Mouse (Mus musculus): Measurements from ENCODE around the gene Ahsg. TPM values are rescaled to one million over a fixed set of nuclear protein-coding genes. Genes with fewer than 3 reads are reported as not detected.

Gene Ahsg
- polyA plus RNA-seq (2012; rRNA removed), result 1.8 and 30.1 TPM in 2 replicates

DNA sequence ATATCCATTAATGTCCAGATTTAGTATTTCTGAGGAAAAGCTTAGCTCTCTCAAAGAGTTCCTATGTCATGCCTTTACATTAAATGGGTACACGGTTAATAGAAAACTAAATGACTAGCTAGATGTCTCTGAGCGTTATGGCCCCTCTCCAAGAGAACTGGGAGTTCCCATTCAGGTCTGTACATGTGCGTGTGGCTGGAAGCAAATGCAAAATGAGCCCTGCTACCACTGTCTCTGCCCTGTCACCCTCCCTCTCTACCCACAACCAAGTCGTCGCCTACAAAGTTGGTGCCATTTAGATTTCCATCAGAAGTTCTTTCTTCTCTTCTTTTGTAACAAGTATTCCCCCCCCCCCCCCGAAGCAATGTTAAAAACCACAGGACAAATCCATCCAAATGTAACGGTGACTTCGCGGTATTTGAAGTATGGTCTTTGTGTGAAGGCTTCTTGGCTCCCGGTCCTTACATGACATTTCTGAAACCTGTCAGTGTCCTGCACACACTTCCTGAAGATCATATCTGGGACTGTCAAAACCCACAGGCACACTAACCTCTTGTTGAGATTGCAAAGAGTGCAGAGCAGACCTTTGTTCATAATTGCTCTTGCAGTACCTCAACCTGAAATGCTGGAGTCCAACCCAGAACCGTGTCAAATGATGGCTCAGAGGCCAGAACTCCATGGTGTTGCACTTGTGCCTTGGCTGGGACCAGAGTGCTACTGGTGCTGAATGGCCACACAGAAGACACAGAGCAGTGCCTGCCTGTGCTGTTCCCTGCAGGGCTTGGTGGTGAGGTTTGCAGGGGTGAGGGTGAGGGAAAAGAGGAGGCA lies at the start of gene Ahsg:
Gene Ahsg, plus strand, starts transcription at position 595 of the 828 bp plus-strand sequence.
- 10% methylated on average over 11 of the region's 11 CpGs for WGBS
- Histone ChIP-seq H3K27ac (ENCODE audit: control insufficient read depth, insufficient read depth, low read length) (no peak within 1 kb of the TSS), H3K36me3 (ENCODE audit: control insufficient read depth, insufficient read depth, low read length) (no peaks in the 10 kb centered on the region), H3K4me3 (ENCODE audit: control insufficient read depth, insufficient read depth, low read length) (no peak within 1 kb of the TSS), H3K27me3 (ENCODE audit: control insufficient read depth, insufficient read depth, low read length) (no peaks in the 10 kb centered on the region), H3K4me1 (replicated peaks; ENCODE audit: control insufficient read depth, insufficient read depth, low read length) (peaks cover 2% of the 10 kb centered on the region; the same call in 1 of the 2 replicates)
- no peak for DNase-seq
- TF ChIP-seq POLR2A (IDR thresholded peaks at IDR 0.05; ENCODE audit: control insufficient read depth, extremely low read depth, insufficient read depth, low read length, poor library complexity) (no peak), CTCF (IDR thresholded peaks at IDR 0.05; ENCODE audit: borderline replicate concordance, control insufficient read depth, extremely low read depth, insufficient read depth, low read length, poor library complexity) (no peak)

DNA sequence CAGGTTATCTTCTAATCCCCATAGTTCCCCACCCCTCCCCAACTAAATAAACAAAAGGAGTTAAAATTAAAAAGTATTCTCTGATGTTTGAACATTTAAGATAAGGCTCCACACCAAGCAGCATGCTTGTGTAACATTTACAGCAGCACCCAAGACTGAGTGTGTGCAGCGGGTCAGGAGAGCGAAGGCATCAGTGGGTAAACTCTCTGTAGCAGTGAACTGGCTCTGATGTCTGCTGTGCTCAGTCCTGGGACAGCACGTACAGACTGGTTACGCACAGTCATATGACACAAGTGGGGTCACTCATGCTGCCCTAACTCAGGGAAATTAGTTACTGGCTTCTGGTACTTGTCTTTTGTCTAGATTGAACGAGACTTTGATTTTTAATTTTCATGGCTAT lies 48.2 kb upstream of the Ahsg start:
- H3K36me3 ChIP-seq (ENCODE audit: control insufficient read depth, insufficient read depth, low read length), result no peaks in the 10 kb centered on the region
- no peak for DNase-seq
- peaks cover 5% of the 10 kb centered on the region; the same call in 1 of the 2 replicates for H3K4me1 ChIP-seq (replicated peaks; ENCODE audit: control insufficient read depth, insufficient read depth, low read length)
- WGBS, result 99% methylated on average over 5 of the region's 5 CpGs
- TF ChIP-seq CTCF (IDR thresholded peaks at IDR 0.05; ENCODE audit: borderline replicate concordance, control insufficient read depth, extremely low read depth, insufficient read depth, low read length, poor library complexity) (no peak), POLR2A (IDR thresholded peaks at IDR 0.05; ENCODE audit: control insufficient read depth, extremely low read depth, insufficient read depth, low read length, poor library complexity) (no peak)
- H3K27me3 ChIP-seq (ENCODE audit: control insufficient read depth, insufficient read depth, low read length), result no peaks in the 10 kb centered on the region
- H3K4me3 ChIP-seq (ENCODE audit: control insufficient read depth, insufficient read depth, low read length), result no peak overlapping the region
- no peak overlapping the region for H3K27ac ChIP-seq (ENCODE audit: control insufficient read depth, insufficient read depth, low read length)

DNA sequence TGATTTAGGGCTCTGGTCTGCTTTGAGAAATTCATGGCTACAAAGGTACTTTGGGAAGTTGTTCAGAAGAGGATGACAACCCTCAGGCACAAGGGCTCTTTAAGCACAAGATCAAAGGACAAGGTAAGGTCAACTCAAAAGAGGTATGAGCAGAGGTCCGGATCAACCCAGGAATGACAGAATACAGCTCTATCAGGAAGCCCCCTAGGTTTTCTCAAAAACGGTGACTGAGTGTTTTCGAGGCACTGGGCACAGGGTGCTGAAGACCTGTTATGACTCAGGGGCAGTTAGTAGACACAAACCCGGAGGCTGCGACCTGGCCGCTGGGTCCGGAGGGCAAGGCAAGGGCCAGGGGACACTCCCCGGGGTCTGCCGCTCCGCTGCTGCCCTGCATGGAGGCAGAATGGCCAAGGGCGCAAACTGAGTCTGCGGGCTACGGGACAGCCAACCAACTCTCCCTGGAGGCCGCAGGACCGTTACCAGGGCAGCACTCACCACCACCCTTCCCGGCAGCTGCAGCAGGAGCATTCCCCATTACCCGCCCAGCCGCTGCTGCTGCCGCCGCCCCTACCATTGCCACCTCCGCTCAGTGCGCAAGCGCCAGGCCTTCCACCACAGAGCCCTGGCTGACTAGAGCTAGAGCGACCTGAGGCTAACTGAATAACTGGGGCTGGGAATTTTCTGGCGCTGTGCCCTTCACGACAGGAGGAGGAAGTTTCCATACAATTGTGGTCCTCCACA lies 46.8 kb upstream of the Ahsg start:
- WGBS, result 19% methylated on average over 26 of the region's 26 CpGs

DNA sequence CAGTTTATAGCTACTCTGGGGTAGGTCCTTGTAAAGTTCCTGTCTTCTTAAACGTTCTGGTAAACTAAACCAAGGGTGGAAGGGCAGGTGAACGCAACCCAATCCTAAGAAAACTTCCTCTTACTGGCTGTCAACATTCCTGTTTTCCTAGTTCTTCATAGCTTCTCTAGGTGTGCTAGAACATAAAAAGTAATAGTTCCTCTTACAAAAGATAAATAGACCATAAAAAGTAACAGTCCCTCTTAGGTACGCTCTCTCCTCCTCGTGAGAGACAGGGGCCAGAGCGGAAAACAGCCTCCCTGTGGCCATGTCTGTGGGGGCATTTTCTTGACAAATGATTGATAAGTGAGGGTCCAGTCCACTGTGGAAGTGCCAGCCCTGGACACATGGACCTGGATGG lies 46.2 kb upstream of the Ahsg start:
- Histone ChIP-seq H3K4me1 (replicated peaks; ENCODE audit: control insufficient read depth, insufficient read depth, low read length) (peaks cover 5% of the 10 kb centered on the region; the same call in 1 of the 2 replicates), H3K27me3 (ENCODE audit: control insufficient read depth, insufficient read depth, low read length) (no peaks in the 10 kb centered on the region), H3K4me3 (ENCODE audit: control insufficient read depth, insufficient read depth, low read length) (no peak overlapping the region), H3K27ac (ENCODE audit: control insufficient read depth, insufficient read depth, low read length) (no peak overlapping the region), H3K36me3 (ENCODE audit: control insufficient read depth, insufficient read depth, low read length) (no peaks in the 10 kb centered on the region)
- WGBS, result 77% methylated on average over 5 of the region's 5 CpGs
- no peak for DNase-seq
- TF ChIP-seq POLR2A (IDR thresholded peaks at IDR 0.05; ENCODE audit: control insufficient read depth, extremely low read depth, insufficient read depth, low read length, poor library complexity) (no peak), CTCF (IDR thresholded peaks at IDR 0.05; ENCODE audit: borderline replicate concordance, control insufficient read depth, extremely low read depth, insufficient read depth, low read length, poor library complexity) (no peak)

More for the DNA sequence above, 46.8 kb upstream of the Ahsg start:
- Histone ChIP-seq H3K4me1 (replicated peaks; ENCODE audit: control insufficient read depth, insufficient read depth, low read length) (peaks cover 5% of the 10 kb centered on the region; the same call in 1 of the 2 replicates), H3K27me3 (ENCODE audit: control insufficient read depth, insufficient read depth, low read length) (no peaks in the 10 kb centered on the region), H3K4me3 (ENCODE audit: control insufficient read depth, insufficient read depth, low read length) (peak overlapping the region; percentile 31), H3K36me3 (ENCODE audit: control insufficient read depth, insufficient read depth, low read length) (no peaks in the 10 kb centered on the region), H3K27ac (ENCODE audit: control insufficient read depth, insufficient read depth, low read length) (no peak overlapping the region)
- peak; percentile 34 for DNase-seq
- no peak for TF ChIP-seq CTCF (IDR thresholded peaks at IDR 0.05; ENCODE audit: borderline replicate concordance, control insufficient read depth, extremely low read depth, insufficient read depth, low read length, poor library complexity)
- no peak for TF ChIP-seq POLR2A (IDR thresholded peaks at IDR 0.05; ENCODE audit: control insufficient read depth, extremely low read depth, insufficient read depth, low read length, poor library complexity)

DNA sequence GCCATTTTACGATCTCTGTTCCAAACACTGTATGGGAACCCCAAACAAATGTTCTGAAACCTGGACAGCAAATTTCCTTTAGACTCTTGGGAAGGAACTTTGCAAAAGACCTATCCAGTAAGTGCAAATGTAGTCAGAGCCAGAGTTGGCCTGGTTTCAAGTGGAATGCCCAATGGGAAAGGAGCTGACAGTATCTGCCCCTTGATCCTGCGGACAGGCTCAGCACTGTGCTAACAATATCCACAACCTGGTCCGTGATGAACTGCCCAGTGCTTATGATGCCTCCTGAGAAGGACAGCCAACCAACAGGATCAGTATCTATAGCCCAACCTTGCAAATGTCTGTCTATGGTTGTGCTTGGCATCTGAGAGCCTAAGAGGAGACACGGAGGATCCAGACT lies 45.6 kb upstream of the Ahsg start:
- Histone ChIP-seq H3K4me1 (replicated peaks; ENCODE audit: control insufficient read depth, insufficient read depth, low read length) (peaks cover 5% of the 10 kb centered on the region; the same call in 1 of the 2 replicates), H3K27ac (ENCODE audit: control insufficient read depth, insufficient read depth, low read length) (no peak overlapping the region), H3K36me3 (ENCODE audit: control insufficient read depth, insufficient read depth, low read length) (no peaks in the 10 kb centered on the region), H3K27me3 (ENCODE audit: control insufficient read depth, insufficient read depth, low read length) (no peaks in the 10 kb centered on the region), H3K4me3 (ENCODE audit: control insufficient read depth, insufficient read depth, low read length) (no peak overlapping the region)
- no peak for DNase-seq
- TF ChIP-seq POLR2A (IDR thresholded peaks at IDR 0.05; ENCODE audit: control insufficient read depth, extremely low read depth, insufficient read depth, low read length, poor library complexity) (no peak), CTCF (IDR thresholded peaks at IDR 0.05; ENCODE audit: borderline replicate concordance, control insufficient read depth, extremely low read depth, insufficient read depth, low read length, poor library complexity) (no peak)
- WGBS, result 97% methylated on average over 4 of the region's 4 CpGs

DNA sequence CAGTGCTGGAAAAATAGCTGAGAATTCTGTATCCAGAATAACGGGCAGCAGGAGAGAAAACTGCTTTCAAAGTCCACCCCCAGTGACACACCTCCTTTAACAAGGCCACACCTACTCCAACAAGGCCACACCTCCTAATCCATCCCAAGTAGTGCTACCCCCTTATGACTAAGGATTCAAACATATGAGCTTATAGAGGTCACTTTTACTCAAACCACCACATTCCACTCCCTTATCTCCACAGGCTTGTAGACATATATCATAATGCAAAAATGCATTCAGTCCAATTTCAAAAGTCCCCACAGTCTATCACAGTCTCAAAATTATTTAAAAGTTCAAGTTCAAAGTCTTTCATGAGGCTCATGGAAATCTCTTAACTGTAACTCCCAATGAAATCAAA lies 43.4 kb upstream of the Ahsg start:
- DNase-seq, result no peak
- no peak overlapping the region for H3K4me3 ChIP-seq (ENCODE audit: control insufficient read depth, insufficient read depth, low read length)
- 100% methylated on average over 1 of the region's 1 CpGs for WGBS
- H3K36me3 ChIP-seq (ENCODE audit: control insufficient read depth, insufficient read depth, low read length), result no peaks in the 10 kb centered on the region
- no peak overlapping the region for H3K27ac ChIP-seq (ENCODE audit: control insufficient read depth, insufficient read depth, low read length)
- no peaks in the 10 kb centered on the region for H3K27me3 ChIP-seq (ENCODE audit: control insufficient read depth, insufficient read depth, low read length)
- peaks cover 5% of the 10 kb centered on the region; the same call in 1 of the 2 replicates for H3K4me1 ChIP-seq (replicated peaks; ENCODE audit: control insufficient read depth, insufficient read depth, low read length)
- TF ChIP-seq POLR2A (IDR thresholded peaks at IDR 0.05; ENCODE audit: control insufficient read depth, extremely low read depth, insufficient read depth, low read length, poor library complexity), result no peak
- no peak for TF ChIP-seq CTCF (IDR thresholded peaks at IDR 0.05; ENCODE audit: borderline replicate concordance, control insufficient read depth, extremely low read depth, insufficient read depth, low read length, poor library complexity)
